Mouse (Mus musculus) kidney, adult 2 months (tissue): ENCODE measurements around the gene Pecr. TPM values are rescaled to one million over a fixed set of nuclear protein-coding genes. Genes with fewer than 3 reads are reported as not detected.

Experiments used
- DNase-seq: peaks from one replicate; pipeline ENCODE4 v3.0.0; 2021
- H3K27ac ChIP-seq: fragments of 200-500 bp; 2 replicates; pipeline ENCODE4 v1.5.1; 2012; ENCODE audit warnings: low read depth, low read length, control low read depth, inconsistent platforms; ENCODE audit not compliant: insufficient read depth
- H3K27me3 ChIP-seq: fragments of 200-500 bp; replicated peaks from 2 replicates; pipeline ENCODE4 v1.6.1; 2012; ENCODE audit warnings: mild to moderate bottlenecking, moderate library complexity, low read length, inconsistent platforms; ENCODE audit not compliant: control insufficient read depth, insufficient read depth
- H3K36me3 ChIP-seq: fragments of 200-500 bp; 2 replicates; pipeline ENCODE4 v1.6.1; 2012; ENCODE audit warnings: mild to moderate bottlenecking, moderate library complexity, low read length, inconsistent platforms; ENCODE audit not compliant: control insufficient read depth, insufficient read depth
- H3K4me1 ChIP-seq: fragments of 200-500 bp; 2 replicates; pipeline ENCODE4 v1.6.1; 2011; ENCODE audit warnings: low read length; ENCODE audit not compliant: control insufficient read depth, insufficient read depth
- H3K4me3 ChIP-seq: fragments of 200-500 bp; 2 replicates; pipeline ENCODE4 v1.5.1; 2011; ENCODE audit warnings: mild to moderate bottlenecking, low read depth, low read length, control low read depth; ENCODE audit not compliant: insufficient read depth
- CTCF ChIP-seq: fragments of 200-500 bp; conservative IDR thresholded peaks from 2 replicates; pipeline ENCODE4 v1.5.1; 2011; ENCODE audit warnings: low read depth, mild to moderate bottlenecking, control low read depth, low read length, moderate library complexity, mixed read lengths; ENCODE audit not compliant: insufficient read depth, insufficient read length
- POLR2A ChIP-seq: fragments of 200-500 bp; IDR thresholded peaks from one replicate; pipeline ENCODE4 v1.6.1; 2011; ENCODE audit warnings: low read depth, low read length, control low read depth
- WGBS: fragments of 180-500 bp; shearing (Covaris S2); methylation state at CpG from one replicate; pipeline ENCODE4 v1.1.7; 2018; 5-methylcytosine and 5-hydroxymethylcytosine counted together
- polyA plus RNA-seq: library from polyadenylated mRNA; depleted of rRNA; stranded (reverse); fragments of >200 nt; gene quantifications from 2 replicates; pipeline ENCODE4 v1.2.3, GENCODE M21; 2012

Pecr gene
- polyA plus RNA-seq, 1 experiment, result 254 TPM

GRCm38 (mm10) chr1:72220008-72220407 lies 64.1 kb downstream of the Pecr start:
- no peak overlapping the region for H3K4me3 ChIP-seq
- no peaks in the 10 kb centered on the region for H3K4me1 ChIP-seq
- no peaks in the 10 kb centered on the region for H3K27me3 ChIP-seq
- WGBS, result 34% methylated on average over 4 of the region's 4 CpGs
- no peak for DNase-seq
- H3K36me3 ChIP-seq, result no peaks in the 10 kb centered on the region
- no peak overlapping the region for H3K27ac ChIP-seq
- TF ChIP-seq POLR2A (no peak), CTCF (peak; percentile 53)

GRCm38 (mm10) chr1:72219116-72219515 lies 65.0 kb downstream of the Pecr start:
- TF ChIP-seq CTCF (no peak), POLR2A (no peak)
- H3K27me3 ChIP-seq, result no peaks in the 10 kb centered on the region
- no peak overlapping the region for H3K27ac ChIP-seq
- WGBS, result 67% methylated on average over 2 of the region's 2 CpGs
- no peaks in the 10 kb centered on the region for H3K4me1 ChIP-seq
- no peak overlapping the region for H3K4me3 ChIP-seq
- no peak for DNase-seq
- H3K36me3 ChIP-seq, result no peaks in the 10 kb centered on the region

DNA sequence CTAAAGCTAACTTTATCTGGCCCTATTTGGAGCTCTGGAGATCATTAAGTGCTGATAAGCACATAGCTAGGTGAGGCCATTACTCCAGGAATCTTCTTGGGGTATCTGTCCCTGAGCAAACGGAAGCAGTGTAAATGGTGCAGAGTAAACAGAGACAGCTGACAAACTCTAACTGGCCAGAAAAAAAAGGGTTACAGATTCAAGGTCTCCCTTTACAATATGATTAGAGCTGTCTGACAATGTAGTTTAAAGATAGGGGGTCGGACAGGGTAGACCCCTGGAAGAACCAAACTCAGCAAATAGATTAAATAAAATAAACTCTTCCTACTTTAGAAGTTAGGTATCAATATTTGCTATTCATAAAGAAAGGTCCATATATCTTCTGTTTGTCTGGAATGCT lies 65.5 kb downstream of the Pecr start:
- no peak for DNase-seq
- Histone ChIP-seq H3K27me3 (no peaks in the 10 kb centered on the region), H3K27ac (no peak overlapping the region), H3K36me3 (no peaks in the 10 kb centered on the region), H3K4me3 (no peak overlapping the region), H3K4me1 (no peaks in the 10 kb centered on the region)
- TF ChIP-seq POLR2A (no peak), CTCF (no peak)
- WGBS, result 86% methylated on average over 2 of the region's 2 CpGs

- WGBS, result 91% methylated on average over 7 of the region's 7 CpGs
- H3K27me3 ChIP-seq, result no peaks in the 10 kb centered on the region
- H3K36me3 ChIP-seq, result no peaks in the 10 kb centered on the region
- no peaks in the 10 kb centered on the region for H3K4me1 ChIP-seq
- no peak overlapping the region for H3K4me3 ChIP-seq
- TF ChIP-seq POLR2A (no peak), CTCF (no peak)
- no peak overlapping the region for H3K27ac ChIP-seq
- DNase-seq, result no peak
These were observed 67.4 kb downstream of the Pecr start for GRCm38 (mm10) chr1:72216761-72217160.

GRCm38 (mm10) chr1:72215174-72215573 lies 68.9 kb downstream of the Pecr start:
- Histone ChIP-seq H3K4me3 (no peak overlapping the region), H3K27ac (no peak overlapping the region), H3K27me3 (no peaks in the 10 kb centered on the region), H3K4me1 (0 out of 2 replicates have a peak, but pooled peaks cover 4% of the 10 kb centered on the region), H3K36me3 (no peaks in the 10 kb centered on the region)
- WGBS, result 83% methylated on average over 4 of the region's 4 CpGs
- TF ChIP-seq CTCF (no peak), POLR2A (no peak)
- no peak for DNase-seq

GRCm38 (mm10) chr1:72214470-72214961 lies 69.6 kb downstream of the Pecr start:
- H3K4me1 ChIP-seq, result 0 out of 2 replicates have a peak, but pooled peaks cover 4% of the 10 kb centered on the region

GRCm38 (mm10) chr1:72213954-72214353 lies 70.2 kb downstream of the Pecr start:
- 0 out of 2 replicates have a peak, but pooled peaks cover 4% of the 10 kb centered on the region for H3K4me1 ChIP-seq
- no peak for DNase-seq
- H3K4me3 ChIP-seq, result no peak overlapping the region
- H3K36me3 ChIP-seq, result no peaks in the 10 kb centered on the region
- TF ChIP-seq CTCF, result no peak
- no peak for TF ChIP-seq POLR2A
- H3K27ac ChIP-seq, result no peak overlapping the region
- 98% methylated on average over 3 of the region's 3 CpGs for WGBS
- H3K27me3 ChIP-seq, result no peaks in the 10 kb centered on the region

More at GRCm38 (mm10) chr1:72214470-72214961, 69.6 kb downstream of the Pecr start:
- no peaks in the 10 kb centered on the region for H3K36me3 ChIP-seq
- no peak overlapping the region for H3K4me3 ChIP-seq
- WGBS, result 66% methylated on average over 7 of the region's 7 CpGs
- H3K27me3 ChIP-seq, result no peaks in the 10 kb centered on the region
- TF ChIP-seq POLR2A (no peak), CTCF (no peak)
- H3K27ac ChIP-seq, result no peak overlapping the region
- no peak for DNase-seq
